Mouse (Mus musculus) gastrocnemius, adult 18-20 months (tissue): ENCODE results near the gene Gpr146. TPM values are rescaled to one million over a fixed set of nuclear protein-coding genes. Genes with fewer than 3 reads are reported as not detected.
A peak's percentile ranks its signal among the peaks of the same experiment; 100 is the strongest.

Experiments
- DNase-seq: peaks from one replicate; pipeline ENCODE4 v3.0.0; 2021; ENCODE audit warnings: low spot score
- total RNA-seq, 2 experiments: library from RNA; stranded (reverse); gene quantifications; 2 replicates each; pipeline ENCODE4 v1.2.3; 2021

Gpr146 gene
- total RNA-seq, 2 experiments from 2014 or later, result 21.8 to 28.9 TPM

- peak; percentile 95 for DNase-seq
Measured at GRCm38 (mm10) chr5:139397959-139398753, 20.7 kb downstream of the Gpr146 start.

GRCm38 (mm10) chr5:139398786-139399185, 21.3 kb downstream of the Gpr146 start:
- no peak for DNase-seq

GRCm38 (mm10) chr5:139399991-139400390, 22.5 kb downstream of the Gpr146 start:
- no peak for DNase-seq

- DNase-seq, result no peak
Measured at GRCm38 (mm10) chr5:139402106-139402505, 24.6 kb downstream of the Gpr146 start.

GRCm38 (mm10) chr5:139403692-139404260, 26.3 kb downstream of the Gpr146 start:
- DNase-seq, result no peak

GRCm38 (mm10) chr5:139404801-139405401, 27.4 kb downstream of the Gpr146 start, which contains the start of gene C130050O18Rik:
Gene C130050O18Rik, plus strand, starts transcription at chr5:139405280.
- no peak for DNase-seq

GRCm38 (mm10) chr5:139405478-139405877, 28.0 kb downstream of the Gpr146 start:
- no peak for DNase-seq

GRCm38 (mm10) chr5:139405953-139406352, 28.5 kb downstream of the Gpr146 start:
- DNase-seq, result no peak

- peak; percentile 56 for DNase-seq
Measured at GRCm38 (mm10) chr5:139407121-139407885, 29.8 kb downstream of the Gpr146 start.

- no peak for DNase-seq
Measured at GRCm38 (mm10) chr5:139408511-139408910, 31.0 kb downstream of the Gpr146 start.

GRCm38 (mm10) chr5:139409412-139409811, 31.9 kb downstream of the Gpr146 start:
- peak; percentile 86 for DNase-seq

- no peak for DNase-seq
Measured at GRCm38 (mm10) chr5:139410056-139410455, 32.6 kb downstream of the Gpr146 start.

- no peak for DNase-seq
Measured at GRCm38 (mm10) chr5:139411117-139411516, 33.6 kb downstream of the Gpr146 start.

- no peak for DNase-seq
Measured at GRCm38 (mm10) chr5:139411665-139412314, 34.3 kb downstream of the Gpr146 start.

- DNase-seq, result no peak
Measured at GRCm38 (mm10) chr5:139413545-139413944, 36.0 kb downstream of the Gpr146 start.

GRCm38 (mm10) chr5:139415001-139415400, 37.5 kb downstream of the Gpr146 start:
- no peak for DNase-seq

- DNase-seq, result no peak
Measured at GRCm38 (mm10) chr5:139416942-139417341, 39.4 kb downstream of the Gpr146 start.

- DNase-seq, result no peak
Measured at GRCm38 (mm10) chr5:139417480-139417879, 40.0 kb downstream of the Gpr146 start.

- DNase-seq, result no peak
Measured at GRCm38 (mm10) chr5:139418110-139418509, 40.6 kb downstream of the Gpr146 start.

GRCm38 (mm10) chr5:139418633-139419032, 41.1 kb downstream of the Gpr146 start:
- no peak for DNase-seq
